Comparison of ENCODE assay signal across 16 mouse cellular contexts in the genomic region with DNA sequence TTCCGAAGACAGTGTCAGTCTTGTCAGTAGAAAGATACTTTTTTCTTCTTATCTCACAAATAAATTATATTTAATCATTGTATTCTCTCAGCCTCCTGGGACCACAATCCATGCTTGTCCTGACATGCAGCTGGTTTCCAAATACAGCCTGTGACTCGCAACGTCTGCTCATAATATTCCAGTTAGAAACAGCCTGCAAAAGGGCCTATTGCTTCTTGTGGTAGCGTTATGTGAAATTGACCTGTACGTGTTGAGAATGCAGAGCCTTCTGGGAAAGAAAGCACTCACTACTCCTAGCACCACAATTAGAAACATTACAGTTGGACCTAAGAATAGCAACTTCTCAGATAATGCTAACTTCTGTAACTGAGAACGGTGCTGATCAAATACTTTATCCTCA. TPM values are rescaled to one million over a fixed set of nuclear protein-coding genes. Genes with fewer than 3 reads are reported as not detected.
DNase-seq lines count a peak whose midpoint lies in the region; ATAC-seq and TF ChIP-seq lines count a peak whose summit lies in the region.
"Had no signal": no experiment of that assay in that cellular context is flagged by ENCODE, and none has a peak within 500 bp of the region (broad histone marks: within the 10 kb centered on the region; RNA-seq: fewer than 3 reads in every experiment).

No protein-coding gene starts in this region.

- ATAC-seq in lung, embryonic 16.5 days (ENCODE audit: low read depth), result no peak
- ATAC-seq in heart, embryonic 12.5 days (ENCODE audit: insufficient number of reproducible peaks, low FRiP score), result 0 out of 2 replicates have a peak, but pooled peaks have one; percentile 42
- ATAC-seq in megakaryocyte-erythroid progenitor cell, adult 5-6 weeks (replicated peaks; ENCODE audit: low FRiP score, low TSS enrichment, poor library complexity, severe bottlenecking), result no peak
- ATAC-seq: inflammation-experienced regulatory T-cells, adult 6 months had no signal

- peaks cover 6% of the 10 kb centered on the region for H3K4me1 ChIP-seq in lung, embryonic 16.5 days (replicated peaks; ENCODE audit: control insufficient read depth, insufficient read depth, low read length)
- peaks cover 18% of the 10 kb centered on the region for H3K4me1 ChIP-seq in heart, embryonic 12.5 days (replicated peaks)
- peaks cover 6% of the 10 kb centered on the region for H3K4me1 ChIP-seq in forebrain, embryonic 10.5 days
- H3K4me1 ChIP-seq: liver, embryonic 13.5 days had no signal

- H3K27ac ChIP-seq in lung, embryonic 16.5 days (ENCODE audit: low read length), result 0 out of 2 replicates have a peak overlapping the region, but pooled peaks have one; percentile 0
- peak overlapping the region; percentile 98 for H3K27ac ChIP-seq in heart, embryonic 12.5 days (ENCODE audit: poor library complexity, severe bottlenecking)
- no peak overlapping the region for H3K27ac ChIP-seq in forebrain, embryonic 10.5 days
- H3K27ac ChIP-seq: liver, embryonic 13.5 days had no signal

- no peak overlapping the region for H3ac ChIP-seq in myocyte (ENCODE audit: control insufficient read depth, insufficient read length)

- H3K9me3 ChIP-seq in lung, embryonic 16.5 days (ENCODE audit: control insufficient read depth, low read length), result no peaks in the 10 kb centered on the region
- no peaks in the 10 kb centered on the region for H3K9me3 ChIP-seq in heart, embryonic 12.5 days (replicated peaks)
- no peaks in the 10 kb centered on the region for H3K9me3 ChIP-seq in forebrain, embryonic 10.5 days
- H3K9me3 ChIP-seq: liver, embryonic 13.5 days; megakaryocyte, embryonic 14.5 days had no signal

- WGBS in lung, embryonic 16.5 days, result 41% methylated on average over 6 of the region's 6 CpGs
- 24% methylated on average over 6 of the region's 6 CpGs for WGBS in heart, embryonic 12.5 days
- 90% methylated on average over 6 of the region's 6 CpGs for WGBS in forebrain, embryonic 10.5 days

- no peak overlapping the region for H3K4me3 ChIP-seq in lung, embryonic 16.5 days (ENCODE audit: low read length)
- peak overlapping the region; percentile 55 for H3K4me3 ChIP-seq in heart, embryonic 12.5 days
- peak overlapping the region; percentile 10 for H3K4me3 ChIP-seq in myocyte
- no peak overlapping the region for H3K4me3 ChIP-seq in forebrain, embryonic 10.5 days
- H3K4me3 ChIP-seq: liver, embryonic 13.5 days; megakaryocyte, embryonic 14.5 days had no signal

- no peaks in the 10 kb centered on the region for H3K27me3 ChIP-seq in lung, embryonic 16.5 days (ENCODE audit: control insufficient read depth, insufficient read depth, low read depth, low read length)
- H3K27me3 ChIP-seq in heart, embryonic 12.5 days (replicated peaks), result no peaks in the 10 kb centered on the region
- H3K27me3 ChIP-seq in myocyte (ENCODE audit: control insufficient read depth, insufficient read depth, insufficient read length), result no peaks in the 10 kb centered on the region
- H3K27me3 ChIP-seq in forebrain, embryonic 10.5 days (ENCODE audit: poor library complexity, severe bottlenecking), result no peaks in the 10 kb centered on the region
- H3K27me3 ChIP-seq: CH12.LX; liver, embryonic 13.5 days; megakaryocyte, embryonic 14.5 days had no signal

- peaks cover 3% of the 10 kb centered on the region for H3K79me2 ChIP-seq in myocyte (ENCODE audit: control insufficient read depth, insufficient read depth)

- DNase-seq in lung, postnatal 4 days, result no peak
- peak; percentile 44 to 68 for DNase-seq in heart, adult 18-20 months
- DNase-seq in forebrain, embryonic 10.5 days (ENCODE audit: extremely low spot score, low spot score), result no peak
- DNase-seq: cerebellum, adult 2 months; embryo, embryonic 11 days; kidney, postnatal 10 days; layer of hippocampus, adult 9-11 months; liver, embryonic 13.5 days; spleen, adult 18-20 months had no signal

- no peak for TF ChIP-seq POLR2A in myocyte (IDR thresholded peaks at IDR 0.05; ENCODE audit: insufficient read length, low read depth)

- no peak overlapping the region for H3K4me2 ChIP-seq in lung, embryonic 16.5 days (ENCODE audit: low read depth, low read length)
- peak overlapping the region; percentile 18 for H3K4me2 ChIP-seq in heart, embryonic 12.5 days
- peak overlapping the region; percentile 56 for H3K4me2 ChIP-seq in myocyte (ENCODE audit: low read depth)
- H3K4me2 ChIP-seq: liver, embryonic 13.5 days had no signal

- H3K36me3 ChIP-seq in lung, embryonic 16.5 days (ENCODE audit: control insufficient read depth, insufficient read depth, low read length), result no peaks in the 10 kb centered on the region; the same call in 1 of the 2 replicates
- peaks cover 7% of the 10 kb centered on the region for H3K36me3 ChIP-seq in heart, embryonic 12.5 days
- no peaks in the 10 kb centered on the region for H3K36me3 ChIP-seq in myocyte (ENCODE audit: control insufficient read depth, insufficient read depth)
- no peaks in the 10 kb centered on the region; the same call in 1 of the 2 replicates for H3K36me3 ChIP-seq in forebrain, embryonic 10.5 days (replicated peaks)
- H3K36me3 ChIP-seq: liver, embryonic 13.5 days had no signal

- no peak overlapping the region for H3K9ac ChIP-seq in lung, embryonic 16.5 days (ENCODE audit: low read length)
- peak overlapping the region; percentile 74 for H3K9ac ChIP-seq in heart, embryonic 12.5 days
- H3K9ac ChIP-seq: liver, embryonic 13.5 days had no signal

TF ChIP-seq in myocyte, 11 proteins besides CTCF, POLR2A, EP300 and RAD21:
- peak in 1 of 3 experiments; percentile 10 for TF ChIP-seq MYOD1 (IDR thresholded peaks at IDR 0.05; ENCODE audit: control insufficient read depth in 1 of 3, insufficient read length in 2 of 3, low read depth in 2 of 3)
- TF ChIP-seq E2F4 (IDR thresholded peaks at IDR 0.05; ENCODE audit: insufficient read depth), result no peak
TF ChIP-seq in myocyte: peak in this region for 1.

RNA-seq across cellular contexts. Expression of a gene that starts 52.8 kb away (rescaled TPM):
- polyA plus RNA-seq in lung, embryonic 16.5 days (2015; fragmentation: Nextera tagmentation; extraction: Ambion mirVana), result 11.3 and 12.4 TPM in 2 replicates
- 100 to 1,000 TPM; 206 to 224 TPM for total RNA-seq in heart, adult 18-20 months (2021)
- polyA plus RNA-seq in heart, embryonic 12.5 days (2016; fragmentation: Nextera tagmentation; extraction: Ambion mirVana), result 80.5 and 83.7 TPM in 2 replicates
- polyA plus RNA-seq in myocyte (2012; fragmentation: generic; extraction: Trizol), result 6.0 TPM
- total RNA-seq in megakaryocyte-erythroid progenitor cell, adult 5-6 weeks (2014; fragmentation: Nextera tagmentation), result 6.4 and 11.3 TPM in 2 replicates
- total RNA-seq in megakaryocyte-erythroid progenitor cell, adult 5-6 weeks (2017), result 5.4 and 12.5 TPM in 2 replicates
- polyA plus RNA-seq in forebrain, embryonic 10.5 days (2016; fragmentation: Nextera tagmentation; extraction: Ambion mirVana), result 7.4 and 8.7 TPM in 2 replicates

Comparison
In these comparisons a context has a peak if more than half of its experiments do, and no peak if none do; other contexts are left out.
1. H3K4me3 ChIP-seq: peak in heart, embryonic 12.5 days (single experiment) and myocyte (single experiment); none in lung, embryonic 16.5 days (single experiment) and forebrain, embryonic 10.5 days (single experiment).
2. DNase-seq: peak in heart, adult 18-20 months (2 of 2); none in lung, postnatal 4 days (0 of 2) and forebrain, embryonic 10.5 days (single experiment).